Mouse (Mus musculus) skeletal muscle tissue, postnatal 0 days (tissue): ENCODE measurements around the gene AU022751. TPM values are rescaled to one million over a fixed set of nuclear protein-coding genes. Genes with fewer than 3 reads are reported as not detected.

Experiments used
- microRNA-seq, 2 experiments: library from miRNA; unstranded; fragments of <30 nt; microRNA quantifications; one replicate each; pipeline ENCODE4; 2016
- polyA plus RNA-seq: library from polyadenylated mRNA; unstranded; fragments of >200 nt; fragmentation: Nextera tagmentation; extraction: Ambion mirVana; gene quantifications from 2 replicates; pipeline ENCODE4 v1.2.1, GENCODE M21; 2015

The AU022751 gene
- polyA plus RNA-seq: not detected in 2 replicates

GRCm38 (mm10) chrX:6082954-6083680 is at the start of gene AU022751:
Gene AU022751, minus strand, starts transcription at chrX:6083419.

GRCm38 (mm10) chrX:6047066-6047935 is 35.9 kb downstream of the AU022751 start, which contains the start of gene Nudt11:
Gene Nudt11, plus strand, starts transcription at chrX:6047453.

Small RNA genes lying within 50 kb of the gene (microRNA-seq; reads per million reads assigned to microRNA genes)
- gene Gm27360: 0 reads per million in 2 experiments

Other genes with a start within 250 kb of the AU022751 start
- gene Nudt11, start 36.0 kb downstream of the AU022751 start, polyA plus RNA-seq: 0.93 and 1.1 TPM in 2 replicates
- gene Nudt10, start 89.6 kb upstream of the AU022751 start, polyA plus RNA-seq: 1.2 TPM in 2 replicates
- gene Bmp15, start 237.3 kb upstream of the AU022751 start, polyA plus RNA-seq: 0.04 and 0.06 TPM in 2 replicates